Mouse (Mus musculus): Measurements from ENCODE around the gene Cttnbp2. TPM values are rescaled to one million over a fixed set of nuclear protein-coding genes. Genes with fewer than 3 reads are reported as not detected.

Gene Cttnbp2
- 1.4 and 2.1 TPM in 2 replicates for polyA plus RNA-seq (2016; fragmentation: Nextera tagmentation; extraction: Ambion mirVana)

DNA sequence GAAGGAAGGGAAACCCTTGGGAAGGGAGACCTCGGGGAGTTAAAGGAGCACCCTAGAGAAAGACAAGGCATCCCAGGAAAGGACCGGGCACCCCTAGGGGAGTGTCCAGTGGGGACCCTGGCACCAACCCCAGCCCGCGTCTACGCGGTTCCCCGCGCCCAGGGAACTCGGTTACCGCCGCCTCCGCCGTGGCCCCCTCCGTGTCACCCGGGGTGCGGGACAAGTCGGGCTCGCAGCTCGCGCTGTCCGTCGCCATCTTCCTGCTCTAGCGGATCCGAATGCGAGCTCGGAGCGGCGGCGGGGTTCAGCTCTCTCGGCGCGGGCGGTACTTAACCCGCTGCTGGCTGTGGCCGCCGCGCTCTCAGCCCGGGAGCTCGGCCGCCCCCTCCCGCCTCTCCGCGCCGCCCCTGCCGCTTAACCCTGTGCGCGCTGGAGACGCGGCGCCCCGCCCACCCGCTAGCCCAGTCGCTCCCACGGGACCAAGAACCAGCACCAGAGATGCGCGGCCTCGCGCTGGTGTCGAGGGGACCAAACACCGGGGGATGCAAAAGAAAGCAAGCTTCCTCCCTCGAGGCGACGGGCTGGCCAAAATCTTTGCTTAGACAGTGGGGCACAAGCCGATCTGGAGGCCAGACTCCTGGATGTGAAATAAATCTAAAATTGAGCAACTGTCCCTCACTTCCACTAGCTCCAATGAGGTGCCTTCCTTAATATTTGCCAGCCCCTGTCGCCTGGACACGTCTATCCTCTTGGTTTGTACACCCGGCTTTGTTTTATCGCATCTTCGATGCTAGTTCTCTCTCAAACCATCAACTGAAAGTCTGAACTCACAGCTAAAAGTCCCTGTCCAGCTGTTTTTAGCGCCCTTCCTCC lies at the start of gene Cttnbp2:
Cttnbp2 (minus strand) TSS at position 364 of the 873 bp plus-strand sequence.
- ATAC-seq, result peak; percentile 70
- H3K9me3 ChIP-seq (replicated peaks), result no peaks in the 10 kb centered on the region
- H3K27me3 ChIP-seq (replicated peaks), result peaks cover 59% of the 10 kb centered on the region
- peak within 1 kb of the TSS; percentile 59 for H3K4me3 ChIP-seq
- peaks cover 6% of the 10 kb centered on the region; the same call in 1 of the 2 replicates for H3K4me1 ChIP-seq
- H3K4me2 ChIP-seq, result peak within 1 kb of the TSS; percentile 78
- no peak within 1 kb of the TSS for H3K27ac ChIP-seq
- no peaks in the 10 kb centered on the region for H3K36me3 ChIP-seq
- 1% methylated on average over 70 of the region's 70 CpGs for WGBS (ENCODE audit: insufficient replicate concordance)
- H3K9ac ChIP-seq, result peak within 1 kb of the TSS; percentile 52

DNA sequence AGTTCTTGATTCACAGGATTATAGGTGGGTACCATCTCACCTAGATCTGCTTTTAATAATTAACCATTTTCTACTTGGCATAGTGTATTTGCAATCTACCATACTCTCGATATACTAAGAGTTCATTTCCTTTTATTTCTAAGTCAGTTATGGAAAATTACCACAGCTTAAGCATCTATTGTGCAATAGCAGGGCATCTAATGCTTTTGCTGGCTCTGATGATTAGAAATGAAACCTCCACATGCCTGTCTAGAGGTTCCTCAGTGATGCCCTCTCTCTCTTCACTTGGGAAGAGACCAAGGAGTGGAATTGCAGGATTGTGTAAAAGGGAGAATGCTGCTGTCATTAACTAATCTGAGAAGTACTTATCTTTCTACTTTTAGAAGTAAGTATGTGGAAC lies 44.4 kb upstream of the Cttnbp2 start:
- 59% methylated on average over 1 of the region's 1 CpGs for WGBS (ENCODE audit: insufficient replicate concordance)
- no peak overlapping the region for H3K27ac ChIP-seq

DNA sequence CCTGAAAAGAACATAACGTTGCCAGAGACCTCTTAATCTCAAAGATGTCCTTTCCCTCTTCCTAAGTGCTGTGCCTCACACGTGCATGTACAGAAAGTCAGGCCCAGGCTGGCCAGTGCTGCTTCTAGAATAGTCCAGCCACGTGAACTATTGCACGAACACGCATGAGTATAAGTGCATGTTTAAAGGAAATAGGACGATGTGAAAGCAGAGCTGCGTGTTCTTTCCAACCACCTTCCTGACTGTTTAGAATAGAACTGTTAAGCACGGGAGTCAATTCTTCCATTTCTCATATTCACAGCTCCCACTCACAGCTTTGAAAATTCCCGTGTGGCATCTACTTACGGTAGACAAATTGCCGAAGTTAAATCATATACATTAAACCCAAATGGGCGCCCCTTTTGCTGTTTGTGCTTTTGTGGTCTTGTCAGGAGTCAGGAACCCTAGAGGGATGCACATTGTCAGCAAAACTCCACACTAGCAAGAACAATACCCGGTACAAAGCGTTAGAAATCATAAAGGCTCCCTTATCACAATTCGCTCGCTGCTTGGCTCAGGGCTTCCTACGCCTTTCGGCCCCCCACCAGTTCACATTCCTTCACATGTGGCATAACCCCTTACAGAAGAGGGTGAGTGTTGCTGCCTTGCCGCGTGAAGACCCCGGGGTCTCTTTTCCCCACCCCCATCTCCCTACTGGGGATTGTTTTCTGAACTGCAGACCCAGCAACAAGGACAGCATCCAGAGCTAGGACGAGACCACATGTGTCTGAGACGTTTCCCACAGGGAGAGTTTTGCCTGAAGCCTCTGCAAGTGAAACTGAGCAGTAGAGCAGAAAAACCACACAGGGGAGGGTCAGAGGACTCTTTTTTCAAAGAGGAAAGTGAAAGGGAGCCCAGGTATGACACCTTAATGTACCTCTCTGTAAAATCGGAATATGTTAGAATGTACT lies 33.1 kb upstream of the Cttnbp2 start:
- no peaks in the 10 kb centered on the region for H3K4me1 ChIP-seq
- no peaks in the 10 kb centered on the region for H3K9me3 ChIP-seq (replicated peaks)
- 0 out of 2 replicates have a peak overlapping the region, but pooled peaks have one; percentile 10 for H3K4me2 ChIP-seq
- no peak overlapping the region for H3K9ac ChIP-seq
- no peaks in the 10 kb centered on the region for H3K27me3 ChIP-seq (replicated peaks)
- no peak overlapping the region for H3K4me3 ChIP-seq
- 57% methylated on average over 24 of the region's 24 CpGs for WGBS (ENCODE audit: insufficient replicate concordance)
- no peak for ATAC-seq
- H3K27ac ChIP-seq, result no peak overlapping the region
- H3K36me3 ChIP-seq, result no peaks in the 10 kb centered on the region

More for the DNA sequence above, 44.4 kb upstream of the Cttnbp2 start:
- Histone ChIP-seq H3K4me1 (no peaks in the 10 kb centered on the region), H3K4me3 (no peak overlapping the region), H3K36me3 (no peaks in the 10 kb centered on the region), H3K4me2 (no peak overlapping the region), H3K9ac (no peak overlapping the region), H3K9me3 (replicated peaks) (no peaks in the 10 kb centered on the region), H3K27me3 (replicated peaks) (no peaks in the 10 kb centered on the region)
- ATAC-seq, result no peak

DNA sequence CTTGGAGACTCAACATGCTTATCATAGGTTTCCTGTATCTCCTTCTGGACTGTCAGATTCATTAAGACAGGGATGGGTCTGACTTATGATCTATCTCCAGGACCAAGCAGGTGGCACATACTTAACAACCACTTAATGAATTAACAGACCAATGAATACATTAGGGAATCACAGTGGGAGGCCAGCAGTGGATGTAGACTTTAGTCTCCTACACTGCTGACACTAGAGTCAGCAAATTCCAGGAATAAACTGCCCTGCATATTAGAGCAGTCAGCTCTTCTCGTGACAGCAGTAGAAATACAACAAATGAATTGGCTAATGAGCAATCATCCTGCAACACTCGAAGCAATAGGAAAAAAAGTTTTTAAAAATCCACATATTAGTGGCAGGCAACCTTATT lies 29.2 kb upstream of the Cttnbp2 start:
- no peaks in the 10 kb centered on the region for H3K4me1 ChIP-seq
- no peak overlapping the region for H3K4me3 ChIP-seq
- ATAC-seq, result no peak
- H3K9me3 ChIP-seq (replicated peaks), result no peaks in the 10 kb centered on the region
- H3K36me3 ChIP-seq, result no peaks in the 10 kb centered on the region
- no peak overlapping the region for H3K9ac ChIP-seq
- H3K27me3 ChIP-seq (replicated peaks), result no peaks in the 10 kb centered on the region
- 45% methylated on average over 2 of the region's 2 CpGs for WGBS (ENCODE audit: insufficient replicate concordance)
- H3K4me2 ChIP-seq, result no peak overlapping the region
- H3K27ac ChIP-seq, result no peak overlapping the region

DNA sequence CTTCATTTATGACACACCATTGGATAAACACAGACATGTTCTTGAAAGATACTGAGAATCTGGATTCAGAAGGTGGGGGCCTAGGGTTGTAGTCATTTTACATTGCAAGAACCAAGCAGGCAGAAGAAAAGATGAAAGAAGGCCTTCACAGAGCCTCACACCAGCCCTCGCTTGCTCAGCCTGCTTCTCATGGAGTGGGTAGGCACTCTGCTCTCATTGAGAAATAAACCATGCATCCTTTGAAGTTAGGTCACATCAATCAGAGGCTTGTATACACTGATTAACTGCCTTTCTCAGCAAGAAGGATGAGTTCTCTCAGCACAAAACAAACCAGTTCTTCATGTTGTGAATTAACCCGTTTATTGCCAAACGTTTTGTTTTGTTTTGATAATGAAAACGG lies 25.8 kb upstream of the Cttnbp2 start:
- Histone ChIP-seq H3K4me2 (no peak overlapping the region), H3K4me1 (no peaks in the 10 kb centered on the region), H3K9ac (no peak overlapping the region), H3K9me3 (replicated peaks) (no peaks in the 10 kb centered on the region), H3K27ac (no peak overlapping the region), H3K4me3 (no peak overlapping the region), H3K27me3 (replicated peaks) (no peaks in the 10 kb centered on the region), H3K36me3 (no peaks in the 10 kb centered on the region)
- no peak for ATAC-seq
- WGBS (ENCODE audit: insufficient replicate concordance), result 56% methylated on average over 4 of the region's 4 CpGs

DNA sequence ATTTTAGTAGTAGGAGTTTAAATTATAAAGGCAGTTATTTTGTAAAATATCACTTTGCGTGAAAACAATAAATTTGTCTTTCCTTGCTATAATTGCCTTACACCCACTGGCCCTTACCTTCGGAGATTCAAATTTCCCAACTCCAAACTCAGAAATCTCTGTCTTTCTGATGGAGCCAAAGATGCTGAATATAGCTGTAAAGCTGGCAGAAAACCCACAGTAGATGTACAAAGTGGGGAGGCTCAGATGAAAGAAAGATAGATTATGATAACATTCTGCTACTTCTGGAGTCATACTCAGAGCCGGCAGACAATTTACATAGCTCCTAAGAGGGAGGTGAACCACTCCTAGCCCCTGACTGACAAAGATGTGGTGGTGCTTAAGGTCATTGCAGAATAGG lies 15.8 kb upstream of the Cttnbp2 start:
- no peak overlapping the region for H3K4me3 ChIP-seq
- H3K9me3 ChIP-seq (replicated peaks), result no peaks in the 10 kb centered on the region
- 78% methylated on average over 3 of the region's 3 CpGs for WGBS (ENCODE audit: insufficient replicate concordance)
- no peak overlapping the region for H3K27ac ChIP-seq
- no peak overlapping the region for H3K9ac ChIP-seq
- no peaks in the 10 kb centered on the region for H3K27me3 ChIP-seq (replicated peaks)
- ATAC-seq, result no peak
- H3K36me3 ChIP-seq, result no peaks in the 10 kb centered on the region
- H3K4me2 ChIP-seq, result no peak overlapping the region
- no peaks in the 10 kb centered on the region for H3K4me1 ChIP-seq

DNA sequence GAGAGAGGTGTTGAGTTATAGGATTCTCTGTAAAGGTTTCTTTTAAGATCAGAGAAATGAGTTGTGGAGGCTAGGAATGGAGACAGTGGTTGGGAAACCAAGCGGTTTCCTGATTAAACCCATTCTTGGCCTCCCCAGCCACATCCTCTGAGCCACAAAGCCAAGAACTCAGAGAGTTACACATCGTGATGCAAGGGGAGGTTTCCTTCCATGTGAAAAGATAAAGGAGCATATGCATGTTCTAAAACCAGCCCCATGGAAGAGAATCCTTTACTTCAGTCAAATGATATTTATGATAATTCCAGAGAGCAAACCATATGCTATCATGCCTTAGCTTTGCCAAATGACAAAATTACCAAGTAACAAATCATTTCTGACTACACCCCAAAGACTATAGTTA lies 3.0 kb upstream of the Cttnbp2 start:
- H3K36me3 ChIP-seq, result no peaks in the 10 kb centered on the region
- H3K9ac ChIP-seq, result no peak overlapping the region
- peaks cover 53% of the 10 kb centered on the region for H3K27me3 ChIP-seq (replicated peaks)
- no peak overlapping the region for H3K4me3 ChIP-seq
- H3K4me2 ChIP-seq, result no peak overlapping the region
- H3K4me1 ChIP-seq, result peaks cover 6% of the 10 kb centered on the region; the same call in 1 of the 2 replicates
- 2% methylated on average over 2 of the region's 2 CpGs for WGBS (ENCODE audit: insufficient replicate concordance)
- H3K9me3 ChIP-seq (replicated peaks), result no peaks in the 10 kb centered on the region
- no peak overlapping the region for H3K27ac ChIP-seq
- ATAC-seq, result no peak

DNA sequence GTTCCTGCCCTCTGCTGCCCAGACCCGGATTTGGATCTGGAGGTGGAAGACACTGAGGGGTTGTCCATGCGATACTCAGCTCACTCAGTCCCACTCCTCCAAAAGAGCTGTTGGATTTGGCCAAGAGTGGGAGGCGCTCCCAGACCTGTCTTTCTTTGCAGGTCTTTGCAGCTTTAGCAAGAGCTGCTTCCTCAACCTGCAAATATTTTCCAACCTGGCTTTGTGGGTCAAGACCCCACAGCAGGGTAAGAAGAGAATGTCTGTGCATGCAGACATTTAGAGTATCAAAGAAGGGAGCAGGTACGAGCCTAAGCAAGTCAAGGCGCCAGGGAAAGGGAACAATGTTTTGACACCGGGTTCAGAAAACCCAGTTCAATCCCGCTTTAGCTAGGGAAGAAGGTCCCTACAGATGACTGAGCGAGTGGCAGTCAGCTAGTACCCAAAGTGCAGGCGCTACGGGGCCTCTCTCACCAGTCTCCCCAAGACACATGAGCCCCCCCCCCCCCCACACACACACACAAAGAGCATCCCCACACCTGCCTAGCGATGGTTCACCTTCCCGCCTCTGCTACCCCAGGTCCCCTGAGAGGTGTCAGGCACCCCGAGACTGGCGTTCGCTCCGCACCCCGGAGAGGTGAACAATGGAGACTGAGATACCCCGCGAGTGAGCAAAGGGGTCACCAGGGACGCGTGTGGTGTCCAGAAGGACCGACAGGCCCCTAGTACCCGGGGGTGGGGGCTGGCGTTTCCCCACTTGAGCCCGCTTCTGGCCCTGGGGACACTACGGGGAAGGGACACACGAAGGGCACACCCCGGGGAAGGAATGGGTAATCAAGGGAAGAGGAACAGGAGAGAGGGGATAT lies 801 bp downstream of the Cttnbp2 start:
- Histone ChIP-seq H3K9ac (peak overlapping the region; percentile 52), H3K4me3 (peak overlapping the region; percentile 59), H3K4me1 (peaks cover 6% of the 10 kb centered on the region; the same call in 1 of the 2 replicates), H3K4me2 (peak overlapping the region; percentile 78), H3K27ac (no peak overlapping the region), H3K9me3 (replicated peaks) (no peaks in the 10 kb centered on the region), H3K36me3 (no peaks in the 10 kb centered on the region), H3K27me3 (replicated peaks) (peaks cover 59% of the 10 kb centered on the region)
- 3% methylated on average over 28 of the region's 28 CpGs for WGBS (ENCODE audit: insufficient replicate concordance)
- peak; percentile 46 for ATAC-seq

DNA sequence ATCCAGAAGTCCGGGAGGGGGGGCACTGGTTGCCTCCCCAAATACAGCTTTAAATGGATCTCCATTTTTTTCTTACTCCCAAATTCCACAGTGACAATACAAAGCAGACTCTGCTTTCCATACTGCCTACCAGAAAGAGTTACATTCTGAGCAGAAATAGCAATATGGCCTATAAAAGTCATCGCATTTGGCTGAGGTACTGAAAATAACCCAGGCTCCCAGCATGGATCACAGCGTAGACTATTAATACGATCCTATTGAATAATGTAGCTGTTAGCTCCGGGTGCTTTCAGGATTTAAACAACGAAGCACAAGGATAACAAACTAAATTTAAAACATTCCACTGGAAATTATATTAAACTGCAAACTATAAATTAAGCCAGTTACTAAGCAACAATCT lies 2.8 kb downstream of the Cttnbp2 start:
- H3K4me1 ChIP-seq, result peaks cover 6% of the 10 kb centered on the region; the same call in 1 of the 2 replicates
- H3K4me3 ChIP-seq, result no peak overlapping the region
- 76% methylated on average over 6 of the region's 6 CpGs for WGBS (ENCODE audit: insufficient replicate concordance)
- H3K36me3 ChIP-seq, result no peaks in the 10 kb centered on the region
- H3K9me3 ChIP-seq (replicated peaks), result no peaks in the 10 kb centered on the region
- no peak overlapping the region for H3K9ac ChIP-seq
- H3K4me2 ChIP-seq, result no peak overlapping the region
- H3K27ac ChIP-seq, result no peak overlapping the region
- H3K27me3 ChIP-seq (replicated peaks), result peaks cover 44% of the 10 kb centered on the region
- no peak for ATAC-seq

DNA sequence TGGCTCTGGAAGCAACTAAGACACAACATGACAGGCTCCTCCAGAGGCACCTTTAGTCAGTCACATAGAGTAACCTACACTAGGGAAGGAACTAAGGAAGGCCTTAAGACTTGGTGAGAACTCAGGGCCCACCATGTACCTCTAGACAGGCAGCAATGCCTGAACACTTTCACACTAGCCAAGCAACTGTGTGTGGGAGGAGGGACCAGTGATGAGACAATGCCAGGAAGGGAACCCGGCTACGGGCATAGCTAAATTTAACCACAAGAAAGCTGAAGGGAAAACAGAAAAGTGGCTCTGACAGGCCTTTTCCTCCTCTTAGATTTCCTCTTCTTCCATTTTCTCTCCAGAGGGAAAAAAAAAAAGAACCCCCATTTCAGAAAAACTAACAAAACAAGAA lies 6.6 kb downstream of the Cttnbp2 start:
- Histone ChIP-seq H3K9ac (no peak overlapping the region), H3K4me3 (no peak overlapping the region), H3K27ac (no peak overlapping the region), H3K27me3 (replicated peaks) (peaks cover 9% of the 10 kb centered on the region), H3K4me2 (no peak overlapping the region), H3K36me3 (no peaks in the 10 kb centered on the region), H3K9me3 (replicated peaks) (no peaks in the 10 kb centered on the region), H3K4me1 (no peaks in the 10 kb centered on the region)
- 10% methylated on average over 2 of the region's 2 CpGs for WGBS (ENCODE audit: insufficient replicate concordance)
- no peak for ATAC-seq

DNA sequence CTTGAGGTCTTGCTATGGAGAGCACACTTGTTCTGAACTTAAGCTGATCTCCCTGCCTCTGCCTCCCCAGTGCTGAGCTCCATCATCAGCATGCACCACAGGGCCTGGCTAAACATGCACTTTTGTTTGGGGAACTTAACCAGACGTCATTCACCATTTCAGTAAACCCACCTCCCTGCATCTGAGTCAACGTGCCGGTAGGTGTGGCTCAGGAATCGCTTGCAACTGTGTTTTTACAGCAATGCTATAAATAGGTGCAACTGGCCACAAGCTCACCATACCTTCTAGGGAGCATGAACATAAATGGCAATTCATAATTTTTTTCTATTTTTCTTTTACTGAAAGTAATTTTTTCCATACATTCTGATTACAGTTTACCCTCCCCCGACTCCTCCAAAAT lies 14.8 kb downstream of the Cttnbp2 start:
- H3K9me3 ChIP-seq (replicated peaks), result no peaks in the 10 kb centered on the region
- H3K27me3 ChIP-seq (replicated peaks), result no peaks in the 10 kb centered on the region
- WGBS (ENCODE audit: insufficient replicate concordance), result 47% methylated on average over 5 of the region's 5 CpGs
- no peaks in the 10 kb centered on the region for H3K36me3 ChIP-seq
- H3K9ac ChIP-seq, result no peak overlapping the region
- no peaks in the 10 kb centered on the region for H3K4me1 ChIP-seq
- H3K4me2 ChIP-seq, result no peak overlapping the region
- H3K4me3 ChIP-seq, result no peak overlapping the region
- no peak overlapping the region for H3K27ac ChIP-seq
- no peak for ATAC-seq

Measured in liver, embryonic 12.5 days (tissue).